Mouse (Mus musculus): ENCODE results near the gene Col9a2. TPM values are rescaled to one million over a fixed set of nuclear protein-coding genes. Genes with fewer than 3 reads are reported as not detected.
A peak's percentile ranks its signal among the peaks of the same experiment; 100 is the strongest.

Col9a2 gene
- polyA plus RNA-seq, 1 experiment from 2014 or later: 7.9 TPM

DNA sequence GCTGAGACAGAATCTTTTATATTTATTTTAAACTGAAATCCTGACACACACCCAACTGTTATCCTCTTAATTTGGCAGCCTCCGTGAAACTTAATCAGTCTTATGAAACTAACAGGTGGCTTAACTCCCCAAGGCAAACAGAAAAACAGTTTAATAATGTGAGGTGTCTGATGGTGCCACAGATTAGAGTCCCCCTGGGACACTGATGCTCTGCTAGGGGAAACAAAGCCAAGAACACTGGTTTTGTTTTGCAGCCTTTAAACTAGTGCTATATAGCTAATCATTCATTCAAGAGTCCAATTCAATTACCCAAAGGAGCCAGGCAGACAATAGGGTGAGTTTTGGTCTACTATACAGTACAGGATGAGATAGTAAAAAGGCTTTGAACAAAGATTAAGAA lies 41.2 kb downstream of the Col9a2 start:
- 81% methylated on average over 1 of the region's 1 CpGs for WGBS
- DNase-seq (ENCODE audit: low spot score): no peak

GRCm38 (mm10) chr4:121084506-121084905 lies 45.3 kb downstream of the Col9a2 start:
- Histone ChIP-seq H3K4me2 (replicated peaks; ENCODE audit: low read depth, low read length) (no peak overlapping the region), H3K4me3 (ENCODE audit: low read depth, low read length) (no peak overlapping the region), H3K36me3 (ENCODE audit: control insufficient read depth, insufficient read depth, low read length) (no peaks in the 10 kb centered on the region)

More for the DNA sequence above, 41.2 kb downstream of the Col9a2 start:
- Histone ChIP-seq H3K4me3 (ENCODE audit: low read depth, low read length) (no peak overlapping the region), H3K9ac (ENCODE audit: low read depth, low read length) (no peak overlapping the region), H3K4me2 (replicated peaks; ENCODE audit: low read depth, low read length) (no peak overlapping the region), H3K4me1 (replicated peaks; ENCODE audit: control insufficient read depth, insufficient read depth, low read length) (no peaks in the 10 kb centered on the region), H3K27me3 (ENCODE audit: control insufficient read depth, insufficient read depth, low read length) (no peaks in the 10 kb centered on the region), H3K36me3 (ENCODE audit: control insufficient read depth, insufficient read depth, low read length) (0 out of 2 replicates have a peak, but pooled peaks cover 3% of the 10 kb centered on the region), H3K9me3 (ENCODE audit: control insufficient read depth, low read length) (no peaks in the 10 kb centered on the region), H3K27ac (ENCODE audit: low read depth, low read length) (no peak overlapping the region)
- no peak for ATAC-seq (ENCODE audit: low FRiP score)

GRCm38 (mm10) chr4:121088696-121089095 lies 49.5 kb downstream of the Col9a2 start:
- H3K9me3 ChIP-seq (ENCODE audit: control insufficient read depth, low read length): no peaks in the 10 kb centered on the region
- no peaks in the 10 kb centered on the region for H3K4me1 ChIP-seq (replicated peaks; ENCODE audit: control insufficient read depth, insufficient read depth, low read length)
- H3K27ac ChIP-seq (ENCODE audit: low read depth, low read length): no peak overlapping the region
- 93% methylated on average over 2 of the region's 2 CpGs for WGBS
- no peak overlapping the region for H3K4me3 ChIP-seq (ENCODE audit: low read depth, low read length)
- ATAC-seq (ENCODE audit: low FRiP score) (no peak), DNase-seq (ENCODE audit: low spot score) (no peak)
- H3K27me3 ChIP-seq (ENCODE audit: control insufficient read depth, insufficient read depth, low read length): no peaks in the 10 kb centered on the region
- H3K4me2 ChIP-seq (replicated peaks; ENCODE audit: low read depth, low read length): no peak overlapping the region
- H3K9ac ChIP-seq (ENCODE audit: low read depth, low read length): no peak overlapping the region
- H3K36me3 ChIP-seq (ENCODE audit: control insufficient read depth, insufficient read depth, low read length): peaks cover 6% of the 10 kb centered on the region; the same call in 1 of the 2 replicates

More at GRCm38 (mm10) chr4:121084506-121084905, 45.3 kb downstream of the Col9a2 start:
- no peak overlapping the region for H3K9ac ChIP-seq (ENCODE audit: low read depth, low read length)
- no peak for DNase-seq (ENCODE audit: low spot score)
- H3K27ac ChIP-seq (ENCODE audit: low read depth, low read length): no peak overlapping the region
- H3K9me3 ChIP-seq (ENCODE audit: control insufficient read depth, low read length): no peaks in the 10 kb centered on the region
- no peaks in the 10 kb centered on the region for H3K27me3 ChIP-seq (ENCODE audit: control insufficient read depth, insufficient read depth, low read length)
- H3K4me1 ChIP-seq (replicated peaks; ENCODE audit: control insufficient read depth, insufficient read depth, low read length): no peaks in the 10 kb centered on the region
- no peak for ATAC-seq (ENCODE audit: low FRiP score)

GRCm38 (mm10) chr4:121090211-121090610 lies 51.0 kb downstream of the Col9a2 start:
- H3K36me3 ChIP-seq (ENCODE audit: control insufficient read depth, insufficient read depth, low read length): peaks cover 11% of the 10 kb centered on the region
- H3K27ac ChIP-seq (ENCODE audit: low read depth, low read length): no peak overlapping the region
- no peak overlapping the region for H3K9ac ChIP-seq (ENCODE audit: low read depth, low read length)
- no peak for ATAC-seq (ENCODE audit: low FRiP score)
- no peak for DNase-seq (ENCODE audit: low spot score)
- WGBS: 97% methylated on average over 4 of the region's 4 CpGs
- no peaks in the 10 kb centered on the region for H3K27me3 ChIP-seq (ENCODE audit: control insufficient read depth, insufficient read depth, low read length)
- H3K4me2 ChIP-seq (replicated peaks; ENCODE audit: low read depth, low read length): no peak overlapping the region
- no peaks in the 10 kb centered on the region for H3K9me3 ChIP-seq (ENCODE audit: control insufficient read depth, low read length)
- H3K4me3 ChIP-seq (ENCODE audit: low read depth, low read length): no peak overlapping the region
- H3K4me1 ChIP-seq (replicated peaks; ENCODE audit: control insufficient read depth, insufficient read depth, low read length): no peaks in the 10 kb centered on the region

GRCm38 (mm10) chr4:121097650-121098378 lies 58.6 kb downstream of the Col9a2 start, which contains the start of gene Zmpste24:
Gene Zmpste24, minus strand, starts transcription at chr4:121098241.
- peak within 1 kb of the TSS; percentile 79 for H3K4me3 ChIP-seq (ENCODE audit: low read depth, low read length)
- 0 out of 2 replicates have a peak within 1 kb of the TSS, but pooled peaks have one; percentile 6 for H3K27ac ChIP-seq (ENCODE audit: low read depth, low read length)
- ATAC-seq (ENCODE audit: low FRiP score) (peak; percentile 90), DNase-seq (ENCODE audit: low spot score) (peak; percentile 92)
- peaks cover 11% of the 10 kb centered on the region for H3K36me3 ChIP-seq (ENCODE audit: control insufficient read depth, insufficient read depth, low read length)
- under 1% methylated on average over 39 of the region's 39 CpGs for WGBS
- no peaks in the 10 kb centered on the region for H3K9me3 ChIP-seq (ENCODE audit: control insufficient read depth, low read length)
- no peaks in the 10 kb centered on the region for H3K27me3 ChIP-seq (ENCODE audit: control insufficient read depth, insufficient read depth, low read length)
- H3K9ac ChIP-seq (ENCODE audit: low read depth, low read length): peak within 1 kb of the TSS; percentile 72
- peak within 1 kb of the TSS; percentile 76 for H3K4me2 ChIP-seq (replicated peaks; ENCODE audit: low read depth, low read length)
- 0 out of 2 replicates have a peak, but pooled peaks cover 2% of the 10 kb centered on the region for H3K4me1 ChIP-seq (replicated peaks; ENCODE audit: control insufficient read depth, insufficient read depth, low read length)

- Histone ChIP-seq H3K4me1 (replicated peaks; ENCODE audit: control insufficient read depth, insufficient read depth, low read length) (no peaks in the 10 kb centered on the region), H3K9me3 (ENCODE audit: control insufficient read depth, low read length) (no peaks in the 10 kb centered on the region), H3K36me3 (ENCODE audit: control insufficient read depth, insufficient read depth, low read length) (no peaks in the 10 kb centered on the region), H3K27me3 (ENCODE audit: control insufficient read depth, insufficient read depth, low read length) (no peaks in the 10 kb centered on the region), H3K27ac (ENCODE audit: low read depth, low read length) (no peak overlapping the region), H3K9ac (ENCODE audit: low read depth, low read length) (no peak overlapping the region), H3K4me3 (ENCODE audit: low read depth, low read length) (no peak overlapping the region), H3K4me2 (replicated peaks; ENCODE audit: low read depth, low read length) (no peak overlapping the region)
- ATAC-seq (ENCODE audit: low FRiP score) (no peak), DNase-seq (ENCODE audit: low spot score) (no peak)
- WGBS: 75% methylated on average over 4 of the region's 4 CpGs
Measured at GRCm38 (mm10) chr4:121103304-121103703, 64.1 kb downstream of the Col9a2 start.

Other genes with a start within 250 kb of the Col9a2 start
- gene Nfyc, start 207.8 kb upstream of the Col9a2 start, polyA plus RNA-seq (2014; fragmentation: Nextera tagmentation; extraction: Ambion mirVana): 123 and 126 TPM in 2 replicates
- gene Rims3, start 184.6 kb upstream of the Col9a2 start, polyA plus RNA-seq (2014; fragmentation: Nextera tagmentation; extraction: Ambion mirVana): 3.5 and 3.6 TPM in 2 replicates
- 32.0 and 37.1 TPM in 2 replicates for gene Exo5, start 114.4 kb upstream of the Col9a2 start, polyA plus RNA-seq (2014; fragmentation: Nextera tagmentation; extraction: Ambion mirVana)
- 9.7 and 10.9 TPM in 2 replicates for gene Zfp69, start 87.7 kb upstream of the Col9a2 start, polyA plus RNA-seq (2014; fragmentation: Nextera tagmentation; extraction: Ambion mirVana)
- gene Smap2, start 22.1 kb upstream of the Col9a2 start, polyA plus RNA-seq (2014; fragmentation: Nextera tagmentation; extraction: Ambion mirVana): 20.4 and 21.9 TPM in 2 replicates
- gene Zmpste24, start 58.9 kb downstream of the Col9a2 start, polyA plus RNA-seq (2014; fragmentation: Nextera tagmentation; extraction: Ambion mirVana): 24.3 and 28.2 TPM in 2 replicates
- gene Tmco2, start 69.8 kb downstream of the Col9a2 start, polyA plus RNA-seq (2014; fragmentation: Nextera tagmentation; extraction: Ambion mirVana): not detected in 2 replicates
- 26.7 and 34.1 TPM in 2 replicates for gene Rlf, start 175.7 kb downstream of the Col9a2 start, polyA plus RNA-seq (2014; fragmentation: Nextera tagmentation; extraction: Ambion mirVana)

Measured in hindbrain, embryonic 11.5 days (tissue).